Mouse (Mus musculus) olfactory bulb, adult 2 months (tissue): ENCODE measurements around the gene Tmem254c.
"Not testable (repeated sequence)": the region's sequence is repeated elsewhere in the genome, so short reads cannot be mapped to it uniquely, and the experiment has no call there.

Source experiments
- CTCF ChIP-seq: fragments of 200-500 bp; IDR thresholded peaks from 2 replicates; pipeline ENCODE4 v1.5.1; 2012; ENCODE audit warnings: low read depth, mild to moderate bottlenecking, low read length, moderate library complexity; ENCODE audit not compliant: insufficient read depth
- POLR2A ChIP-seq: fragments of 200-500 bp; IDR thresholded peaks from 2 replicates; pipeline ENCODE4 v1.6.1; 2012; ENCODE audit warnings: mild to moderate bottlenecking, low read depth, low read length, moderate library complexity; ENCODE audit not compliant: insufficient read depth

GRCm38 (mm10) chr14:26025653-26026052 is 41.5 kb downstream of the Tmem254c start:
- not testable (repeated sequence) for TF ChIP-seq CTCF, POLR2A
